Mouse (Mus musculus) stomach, postnatal 0 days (tissue): ENCODE measurements around the gene Nol12. TPM values are rescaled to one million over a fixed set of nuclear protein-coding genes. Genes with fewer than 3 reads are reported as not detected.

ENCODE experiments used
- ATAC-seq: fragments of 200-750 bp; cut with Nextera tagmentation; 2 replicates; pipeline ENCODE4 v1.8.0; 2017; ENCODE audit not compliant: low FRiP score, low TSS enrichment
- DNase-seq: peaks from one replicate; pipeline ENCODE4 v3.0.0-alpha.2; 2016; ENCODE audit warnings: low spot score
- H3K27ac ChIP-seq: fragments of 300-500 bp; sonication (generic); replicated peaks from 2 replicates; pipeline ENCODE4 v1.5.1; 2014; ENCODE audit warnings: mild to moderate bottlenecking, control low read depth
- H3K27me3 ChIP-seq: fragments of 300-500 bp; sonication (generic); 2 replicates; pipeline ENCODE4 v1.6.1; 2014; ENCODE audit warnings: low read length; ENCODE audit not compliant: control insufficient read depth, insufficient read depth
- H3K36me3 ChIP-seq: fragments of 300-500 bp; sonication (generic); 2 replicates; pipeline ENCODE4 v1.6.1; 2014; ENCODE audit warnings: low read length, mixed read lengths; ENCODE audit not compliant: control insufficient read depth, insufficient read depth
- H3K4me1 ChIP-seq: fragments of 300-500 bp; sonication (generic); replicated peaks from 2 replicates; pipeline ENCODE4 v1.6.1; 2014; ENCODE audit warnings: antibody characterized with exemption; ENCODE audit not compliant: control insufficient read depth, insufficient read depth
- H3K4me2 ChIP-seq: fragments of 300-500 bp; sonication (generic); replicated peaks from 2 replicates; pipeline ENCODE4 v1.6.1; 2014; ENCODE audit warnings: low read depth, mild to moderate bottlenecking, control low read depth, moderate library complexity
- H3K4me3 ChIP-seq: fragments of 300-500 bp; sonication (generic); 2 replicates; pipeline ENCODE4 v1.5.1; 2014; ENCODE audit warnings: low read depth, low read length, control low read depth
- H3K9ac ChIP-seq: fragments of 300-500 bp; sonication (generic); 2 replicates; pipeline ENCODE4 v1.6.1; 2014; ENCODE audit warnings: mild to moderate bottlenecking, low read length, control low read depth, mixed read lengths
- H3K9me3 ChIP-seq: fragments of 300-500 bp; sonication (generic); 2 replicates; pipeline ENCODE4 v1.6.1; 2016; ENCODE audit warnings: low read length; ENCODE audit not compliant: control insufficient read depth
- CTCF ChIP-seq: IDR thresholded peaks from 2 replicates; pipeline ENCODE4 v1.5.1; 2016; ENCODE audit warnings: antibody characterized with exemption, low read depth, mild to moderate bottlenecking, moderate library complexity
- EP300 ChIP-seq: optimal IDR thresholded peaks from 2 replicates; pipeline ENCODE3; 2016; ENCODE audit warnings: antibody characterized with exemption
- WGBS: fragments of 180-500 bp; shearing (Covaris S2); extraction: QIAGEN DNeasy Blood & Tissue Kit; methylation state at CpG from one replicate; pipeline ENCODE4 v1.1.7; 2014; 5-methylcytosine and 5-hydroxymethylcytosine counted together
- polyA plus RNA-seq: library from polyadenylated mRNA; unstranded; fragments of >200 nt; fragmentation: Nextera tagmentation; extraction: Ambion mirVana; gene quantifications from 2 replicates; pipeline ENCODE4 v1.2.1, GENCODE M21; 2015

The Nol12 gene
- polyA plus RNA-seq, 1 experiment from 2014 or later = 36.4 TPM

DNA sequence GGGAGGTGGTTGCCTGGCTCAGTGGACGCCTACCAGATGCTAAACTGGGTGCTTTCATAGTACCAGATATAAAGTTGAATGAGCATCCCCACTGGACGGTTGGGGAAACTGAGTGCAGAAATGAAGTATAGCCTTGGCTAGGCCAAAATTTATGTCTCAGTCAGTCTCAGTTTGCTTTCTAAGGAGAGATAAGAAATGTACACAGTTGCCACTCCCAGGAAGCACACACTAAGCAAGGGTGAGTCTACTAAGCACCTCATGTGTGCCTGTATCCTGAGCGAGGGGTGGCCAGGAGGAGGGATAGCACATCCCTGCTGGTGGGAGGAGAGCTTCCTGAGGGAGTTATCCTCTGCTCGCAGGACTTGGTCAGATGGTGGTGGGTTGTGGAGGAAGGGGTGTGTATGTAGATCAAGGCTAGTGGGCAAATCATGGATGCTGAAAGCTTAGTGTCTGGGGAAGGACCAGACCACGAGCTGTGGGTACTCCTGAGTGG, 49.6 kb downstream of the Nol12 start:
- peak overlapping the region; percentile 93 for H3K4me3 ChIP-seq
- no peak for ATAC-seq
- no peak for DNase-seq
- peak overlapping the region; percentile 92 for H3K4me2 ChIP-seq
- H3K27ac ChIP-seq = peak overlapping the region; percentile 97
- H3K9ac ChIP-seq = peak overlapping the region; percentile 90
- H3K27me3 ChIP-seq = no peaks in the 10 kb centered on the region
- peaks cover under 1% of the 10 kb centered on the region for H3K4me1 ChIP-seq
- WGBS = 18% methylated on average over 5 of the region's 5 CpGs
- peaks cover 3% of the 10 kb centered on the region; the same call in 1 of the 2 replicates for H3K36me3 ChIP-seq
- H3K9me3 ChIP-seq = no peaks in the 10 kb centered on the region
- TF ChIP-seq CTCF (0 out of 2 replicates have a peak, but pooled peaks have one; percentile 0), EP300 (no peak)

DNA sequence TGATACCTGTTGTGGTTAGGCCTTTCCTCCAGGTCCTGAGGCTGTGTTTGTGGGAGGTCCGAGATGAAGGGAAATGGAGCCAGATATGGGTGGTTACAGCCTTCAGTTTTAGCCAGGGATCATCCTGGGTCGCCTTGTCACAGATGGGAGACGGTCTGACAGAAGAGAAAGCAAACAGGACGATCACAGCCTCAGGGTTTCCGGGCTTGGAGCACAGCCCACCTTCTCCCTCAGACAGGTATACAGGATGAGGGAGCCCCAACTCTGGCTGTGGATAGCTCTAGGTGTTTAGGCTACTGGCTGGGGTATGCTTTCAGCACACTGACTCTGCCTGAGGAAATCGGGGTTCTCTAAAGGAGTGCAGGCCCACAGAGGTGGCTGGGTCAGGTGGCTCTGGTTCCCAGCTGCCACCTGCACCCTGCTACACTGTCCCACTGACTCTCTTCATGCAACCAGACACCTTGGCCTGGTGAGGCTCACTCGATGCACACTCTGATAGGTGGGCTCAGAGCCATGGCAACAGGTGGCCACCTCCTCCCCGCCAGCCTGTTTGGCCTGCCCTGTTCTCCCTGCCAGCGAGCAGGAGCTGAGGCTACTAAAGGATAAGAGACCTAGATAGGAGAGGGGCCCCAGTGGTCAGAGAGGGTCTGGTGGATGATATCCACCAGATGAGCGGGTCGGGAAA, 51.9 kb downstream of the Nol12 start:
- WGBS = 64% methylated on average over 11 of the region's 11 CpGs
- ATAC-seq (no peak), DNase-seq (no peak)
- H3K9me3 ChIP-seq = no peaks in the 10 kb centered on the region
- H3K4me3 ChIP-seq = no peak overlapping the region
- peaks cover 13% of the 10 kb centered on the region; the same call in 1 of the 2 replicates for H3K36me3 ChIP-seq
- no peak overlapping the region for H3K4me2 ChIP-seq
- H3K9ac ChIP-seq = no peak overlapping the region; the same call in 1 of the 2 replicates
- peak overlapping the region; percentile 40; the same call in 1 of the 2 replicates for H3K27ac ChIP-seq
- H3K4me1 ChIP-seq = no peaks in the 10 kb centered on the region; the same call in none of the 2 replicates
- TF ChIP-seq CTCF (no peak), EP300 (no peak)
- no peaks in the 10 kb centered on the region for H3K27me3 ChIP-seq

DNA sequence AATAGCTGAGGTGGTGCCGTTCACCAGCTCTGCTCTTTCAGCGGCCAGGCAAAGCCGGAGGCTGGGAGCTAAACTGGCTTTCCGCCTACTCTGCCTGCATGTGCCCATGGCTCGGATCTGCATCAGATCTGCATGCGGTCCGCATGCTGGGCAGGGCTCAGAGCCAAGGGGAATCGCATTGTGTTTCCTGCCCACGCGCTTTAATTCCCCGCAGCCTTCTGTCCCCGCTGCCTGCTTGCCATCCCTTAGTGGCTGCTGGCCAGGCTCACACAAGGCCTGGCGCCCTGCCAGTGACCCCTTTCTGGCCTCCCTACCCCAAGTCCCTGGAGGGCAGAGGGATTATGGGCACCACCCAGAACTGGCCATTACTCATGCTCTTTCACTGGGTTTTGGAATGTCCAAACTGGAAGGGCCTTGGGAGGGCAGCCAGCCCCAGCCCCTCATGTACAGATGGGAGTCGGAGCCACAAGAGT, 53.8 kb downstream of the Nol12 start:
- H3K4me2 ChIP-seq = no peak overlapping the region
- peaks cover 24% of the 10 kb centered on the region for H3K36me3 ChIP-seq
- H3K9me3 ChIP-seq = no peaks in the 10 kb centered on the region
- DNase-seq = peak; percentile 50
- H3K4me1 ChIP-seq = no peaks in the 10 kb centered on the region; the same call in none of the 2 replicates
- H3K4me3 ChIP-seq = no peak overlapping the region
- TF ChIP-seq CTCF (no peak), EP300 (no peak)
- no peak overlapping the region for H3K27ac ChIP-seq
- no peaks in the 10 kb centered on the region for H3K27me3 ChIP-seq
- no peak for ATAC-seq
- no peak overlapping the region for H3K9ac ChIP-seq
- 38% methylated on average over 14 of the region's 14 CpGs for WGBS

DNA sequence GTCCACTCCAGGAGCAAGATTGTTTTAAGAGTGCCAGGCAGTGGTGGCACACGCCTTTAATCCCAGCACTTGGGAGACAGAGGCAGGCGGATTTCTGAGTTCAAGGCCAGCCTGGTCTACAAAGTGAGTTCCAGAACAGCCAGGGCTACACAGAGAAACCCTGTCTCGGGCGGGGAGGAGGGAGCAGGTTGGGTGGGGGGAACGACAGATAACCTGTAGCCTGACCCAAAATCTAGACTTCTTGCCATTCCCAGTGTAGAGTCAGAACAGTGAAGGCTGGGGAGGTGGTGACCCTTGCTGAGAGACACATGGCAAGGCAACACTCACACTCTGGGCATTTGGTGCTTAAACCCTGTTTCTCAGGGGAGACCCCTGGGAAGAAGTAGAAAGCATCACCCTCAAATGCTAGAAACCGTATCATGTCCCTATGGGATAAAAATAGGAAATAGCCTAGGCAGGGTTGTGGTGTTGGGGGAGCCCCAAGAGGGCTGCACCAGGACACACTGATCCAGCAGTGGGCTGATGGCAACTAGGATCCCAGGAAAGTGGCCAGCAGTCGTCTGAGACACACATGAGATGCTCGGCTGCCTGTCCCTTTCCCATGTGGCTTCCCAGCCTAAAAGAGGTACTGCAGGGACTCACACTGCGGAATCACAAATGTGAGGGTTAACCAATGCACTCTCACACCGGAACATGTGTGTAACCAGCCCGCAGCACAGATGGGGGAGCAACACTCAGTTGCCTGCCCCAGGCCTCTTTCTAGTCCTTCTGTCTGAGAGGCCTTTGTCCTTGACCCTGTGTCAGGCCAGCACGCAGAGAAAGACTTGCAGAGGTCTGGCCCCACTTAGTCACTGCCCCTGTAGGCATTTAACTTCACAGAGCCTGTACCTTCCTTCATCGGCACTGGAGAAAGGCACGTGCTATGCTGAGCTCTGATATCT, 54.7 kb downstream of the Nol12 start:
- H3K4me2 ChIP-seq = no peak overlapping the region
- no peak overlapping the region for H3K4me3 ChIP-seq
- no peaks in the 10 kb centered on the region for H3K27me3 ChIP-seq
- H3K9ac ChIP-seq = no peak overlapping the region
- no peaks in the 10 kb centered on the region; the same call in 1 of the 2 replicates for H3K4me1 ChIP-seq
- ATAC-seq = no peak
- H3K36me3 ChIP-seq = peaks cover 33% of the 10 kb centered on the region
- TF ChIP-seq EP300 (no peak), CTCF (no peak)
- no peaks in the 10 kb centered on the region for H3K9me3 ChIP-seq
- no peak overlapping the region for H3K27ac ChIP-seq
- DNase-seq = no peak
- 89% methylated on average over 14 of the region's 14 CpGs for WGBS

DNA sequence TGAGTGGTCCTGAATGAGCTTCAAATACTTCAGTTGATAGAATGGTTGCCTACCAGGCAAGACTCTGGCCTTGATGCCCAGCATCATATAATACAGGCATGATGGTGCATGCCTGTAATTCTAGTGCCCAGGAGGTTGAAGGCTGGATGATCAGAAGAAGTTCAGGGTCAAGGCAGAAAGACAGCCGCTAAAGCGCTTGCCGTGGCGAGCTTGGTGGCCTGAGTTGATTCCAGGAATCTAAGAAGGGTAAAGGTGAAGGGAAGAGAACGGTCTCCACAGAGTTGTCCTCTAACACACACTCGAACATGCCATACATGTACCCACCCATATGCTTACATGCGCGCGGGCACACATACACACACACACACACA, 55.3 kb downstream of the Nol12 start:
- H3K27ac ChIP-seq = no peak overlapping the region
- no peak for DNase-seq
- no peak overlapping the region for H3K4me3 ChIP-seq
- H3K4me2 ChIP-seq = no peak overlapping the region
- 90% methylated on average over 9 of the region's 9 CpGs for WGBS
- TF ChIP-seq CTCF = no peak
- no peak for TF ChIP-seq EP300
- no peaks in the 10 kb centered on the region for H3K27me3 ChIP-seq
- no peak for ATAC-seq
- H3K4me1 ChIP-seq = no peaks in the 10 kb centered on the region; the same call in 1 of the 2 replicates
- peaks cover 34% of the 10 kb centered on the region for H3K36me3 ChIP-seq
- H3K9ac ChIP-seq = no peak overlapping the region
- H3K9me3 ChIP-seq = no peaks in the 10 kb centered on the region
